Mouse (Mus musculus): ENCODE data around the gene Nphs2. TPM values are rescaled to one million over a fixed set of nuclear protein-coding genes. Genes with fewer than 3 reads are reported as not detected.
A peak's percentile ranks its signal among the peaks of the same experiment; 100 is the strongest.

The Nphs2 gene
- total and polyA plus RNA-seq, 2 experiments from 2014 or later: 0.04 TPM; not detected in 1

DNA sequence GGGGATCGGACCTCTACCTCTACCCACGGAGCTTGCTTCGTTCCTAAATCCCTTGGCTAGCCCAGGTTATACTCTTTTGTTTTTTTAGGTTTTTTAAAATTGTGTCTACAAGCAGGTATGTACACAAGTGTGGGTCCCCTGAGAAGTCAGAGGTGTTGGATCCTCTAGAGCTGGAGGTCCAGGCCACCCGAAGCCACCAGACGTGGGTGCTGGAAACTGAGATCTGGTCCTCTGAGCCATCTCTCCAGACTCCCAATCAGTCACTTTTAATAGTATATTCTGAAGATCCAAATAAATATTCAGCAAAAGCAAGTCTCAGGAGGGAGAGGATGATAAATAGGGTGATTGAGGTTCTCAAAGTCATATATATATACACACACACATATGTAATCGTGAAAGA, 20.5 kb upstream of the Nphs2 start:
- no peak overlapping the region for H3K9ac ChIP-seq (replicated peaks; ENCODE audit: low read depth, low read length)
- ATAC-seq (ENCODE audit: insufficient read depth, low read depth) (no peak), DNase-seq (ENCODE audit: low spot score) (no peak)
- no peaks in the 10 kb centered on the region for H3K4me1 ChIP-seq (ENCODE audit: control insufficient read depth, insufficient read depth)
- H3K4me3 ChIP-seq (ENCODE audit: low read depth, low read length): no peak overlapping the region
- no peak overlapping the region for H3K27ac ChIP-seq (ENCODE audit: low read depth)
- 93% methylated on average over 6 of the region's 6 CpGs for whole genome bisulfite sequencing
- no peaks in the 10 kb centered on the region for H3K36me3 ChIP-seq (replicated peaks; ENCODE audit: control insufficient read depth, insufficient read depth, low read length)
- no peaks in the 10 kb centered on the region for H3K27me3 ChIP-seq (ENCODE audit: control insufficient read depth, insufficient read depth, low read length)
- H3K9me3 ChIP-seq (replicated peaks; ENCODE audit: control insufficient read depth, low read length): no peaks in the 10 kb centered on the region
- TF ChIP-seq CTCF (IDR thresholded peaks at IDR 0.05; ENCODE audit: low read depth) (no peak), EP300 (IDR thresholded peaks at IDR 0.05; ENCODE audit: low read depth) (no peak)
- no peak overlapping the region for H3K4me2 ChIP-seq (ENCODE audit: low read depth, low read length)

DNA sequence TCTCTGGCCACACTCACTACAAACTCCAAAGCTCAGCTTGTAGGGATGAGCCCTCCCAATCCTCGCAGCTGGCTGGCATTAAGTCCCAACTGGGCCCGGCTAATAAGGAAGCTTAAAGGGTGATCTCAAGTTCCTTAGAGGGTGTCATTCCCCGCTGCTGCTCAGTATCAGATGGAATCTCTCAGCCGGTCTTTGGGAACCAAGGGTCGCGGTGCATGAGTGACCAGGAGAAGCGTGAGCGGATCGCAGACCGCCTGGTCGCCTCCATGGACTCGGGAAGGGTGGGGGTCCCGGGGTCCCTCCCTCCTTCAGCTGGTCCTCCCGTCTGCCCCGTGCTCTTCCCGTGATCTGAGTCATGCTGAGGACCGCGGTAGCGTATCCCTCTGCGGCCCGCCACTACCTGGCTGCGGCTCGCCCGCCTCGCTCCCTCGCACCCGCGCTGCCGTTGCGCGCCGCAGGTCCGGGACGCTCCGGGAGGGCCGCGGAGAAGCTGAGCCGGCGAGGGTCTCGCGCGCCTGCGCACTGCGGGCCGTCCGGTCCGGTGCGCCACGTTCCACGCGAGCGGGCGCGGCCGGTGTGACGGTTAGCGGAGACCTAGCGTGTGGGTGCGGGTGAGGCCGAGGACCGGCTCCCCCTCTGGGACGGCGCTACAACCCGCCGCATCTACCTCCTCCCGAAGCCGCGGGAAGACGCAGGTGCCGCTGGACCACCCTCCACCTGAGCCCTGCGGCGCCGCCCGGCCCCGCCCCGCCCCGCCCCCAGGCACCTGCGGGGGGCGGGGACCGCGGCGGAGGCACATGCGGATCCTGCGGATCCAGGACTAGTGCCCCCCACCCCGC, 7.4 kb upstream of the Nphs2 start, which contains the start of gene Tdrd5:
Gene Tdrd5 (minus strand): TSS at position 754 of the 839 bp plus-strand sequence.
- TF ChIP-seq CTCF (IDR thresholded peaks at IDR 0.05; ENCODE audit: low read depth) (no peak), EP300 (IDR thresholded peaks at IDR 0.05; ENCODE audit: low read depth) (no peak)
- H3K27ac ChIP-seq (ENCODE audit: low read depth): no peak within 1 kb of the TSS
- no peak within 1 kb of the TSS; the same call in 1 of the 2 replicates for H3K9ac ChIP-seq (replicated peaks; ENCODE audit: low read depth, low read length)
- DNase-seq (ENCODE audit: low spot score): no peak
- H3K9me3 ChIP-seq (replicated peaks; ENCODE audit: control insufficient read depth, low read length): no peaks in the 10 kb centered on the region
- H3K27me3 ChIP-seq (ENCODE audit: control insufficient read depth, insufficient read depth, low read length): peaks cover 41% of the 10 kb centered on the region
- peak; percentile 39 for ATAC-seq (ENCODE audit: insufficient read depth, low read depth)
- no peaks in the 10 kb centered on the region for H3K36me3 ChIP-seq (replicated peaks; ENCODE audit: control insufficient read depth, insufficient read depth, low read length)
- H3K4me1 ChIP-seq (ENCODE audit: control insufficient read depth, insufficient read depth): peaks cover 4% of the 10 kb centered on the region; the same call in 1 of the 2 replicates
- peak within 1 kb of the TSS; percentile 58 for H3K4me3 ChIP-seq (ENCODE audit: low read depth, low read length)
- peak within 1 kb of the TSS; percentile 94 for H3K4me2 ChIP-seq (ENCODE audit: low read depth, low read length)
- WGBS: under 1% methylated on average over 74 of the region's 85 CpGs

DNA sequence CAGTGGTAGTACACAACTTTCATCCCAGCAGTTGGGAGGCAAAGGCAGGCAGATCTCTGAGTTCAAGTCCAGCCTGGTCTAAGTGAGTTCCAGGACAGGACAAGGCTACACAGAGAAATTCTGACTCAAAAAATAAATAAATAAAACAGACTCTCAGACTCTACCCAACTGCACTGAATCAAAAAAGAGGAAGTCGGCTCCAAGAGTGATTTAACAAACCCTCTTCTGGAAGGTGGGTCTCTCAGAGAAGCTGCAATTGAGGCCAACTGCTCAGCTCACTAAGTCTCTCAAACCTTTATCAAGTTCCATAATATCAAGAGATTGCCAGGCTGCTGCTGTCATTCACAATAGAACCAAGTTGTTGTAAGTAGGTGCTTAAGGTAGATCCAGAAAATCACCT, 1.9 kb upstream of the Nphs2 start:
- Histone ChIP-seq H3K9me3 (replicated peaks; ENCODE audit: control insufficient read depth, low read length) (no peaks in the 10 kb centered on the region), H3K27ac (ENCODE audit: low read depth) (no peak overlapping the region), H3K27me3 (ENCODE audit: control insufficient read depth, insufficient read depth, low read length) (peaks cover 49% of the 10 kb centered on the region), H3K4me3 (ENCODE audit: low read depth, low read length) (no peak overlapping the region), H3K9ac (replicated peaks; ENCODE audit: low read depth, low read length) (no peak overlapping the region), H3K4me2 (ENCODE audit: low read depth, low read length) (no peak overlapping the region), H3K36me3 (replicated peaks; ENCODE audit: control insufficient read depth, insufficient read depth, low read length) (no peaks in the 10 kb centered on the region), H3K4me1 (ENCODE audit: control insufficient read depth, insufficient read depth) (peaks cover under 1% of the 10 kb centered on the region; the same call in 1 of the 2 replicates)
- TF ChIP-seq CTCF (IDR thresholded peaks at IDR 0.05; ENCODE audit: low read depth) (no peak), EP300 (IDR thresholded peaks at IDR 0.05; ENCODE audit: low read depth) (no peak)
- 57% methylated on average over 1 of the region's 1 CpGs for WGBS
- ATAC-seq (ENCODE audit: insufficient read depth, low read depth) (no peak), DNase-seq (ENCODE audit: low spot score) (no peak)

- no peaks in the 10 kb centered on the region for H3K9me3 ChIP-seq (replicated peaks; ENCODE audit: control insufficient read depth, low read length)
- no peak overlapping the region for H3K4me3 ChIP-seq (ENCODE audit: low read depth, low read length)
- H3K36me3 ChIP-seq (replicated peaks; ENCODE audit: control insufficient read depth, insufficient read depth, low read length): no peaks in the 10 kb centered on the region
- no peak overlapping the region for H3K9ac ChIP-seq (replicated peaks; ENCODE audit: low read depth, low read length)
- H3K27me3 ChIP-seq (ENCODE audit: control insufficient read depth, insufficient read depth, low read length): no peaks in the 10 kb centered on the region
- no peak for DNase-seq (ENCODE audit: low spot score)
- H3K4me2 ChIP-seq (ENCODE audit: low read depth, low read length): no peak overlapping the region
- ATAC-seq (ENCODE audit: insufficient read depth, low read depth): no peak
- H3K27ac ChIP-seq (ENCODE audit: low read depth): no peak overlapping the region
- TF ChIP-seq CTCF (IDR thresholded peaks at IDR 0.05; ENCODE audit: low read depth): no peak
- TF ChIP-seq EP300 (IDR thresholded peaks at IDR 0.05; ENCODE audit: low read depth): no peak
- WGBS: 78% methylated on average over 9 of the region's 9 CpGs
- no peaks in the 10 kb centered on the region for H3K4me1 ChIP-seq (ENCODE audit: control insufficient read depth, insufficient read depth)
Observed at GRCm38 (mm10) chr1:156323126-156323525, 12.6 kb downstream of the Nphs2 start.

GRCm38 (mm10) chr1:156340847-156341246, 30.3 kb downstream of the Nphs2 start:
- H3K27me3 ChIP-seq (ENCODE audit: control insufficient read depth, insufficient read depth, low read length): no peaks in the 10 kb centered on the region
- H3K4me1 ChIP-seq (ENCODE audit: control insufficient read depth, insufficient read depth): no peaks in the 10 kb centered on the region
- H3K4me2 ChIP-seq (ENCODE audit: low read depth, low read length): no peak overlapping the region
- H3K9ac ChIP-seq (replicated peaks; ENCODE audit: low read depth, low read length): no peak overlapping the region
- 69% methylated on average over 4 of the region's 4 CpGs for WGBS
- TF ChIP-seq EP300 (IDR thresholded peaks at IDR 0.05; ENCODE audit: low read depth) (no peak), CTCF (IDR thresholded peaks at IDR 0.05; ENCODE audit: low read depth) (no peak)
- no peaks in the 10 kb centered on the region for H3K36me3 ChIP-seq (replicated peaks; ENCODE audit: control insufficient read depth, insufficient read depth, low read length)
- H3K27ac ChIP-seq (ENCODE audit: low read depth): no peak overlapping the region
- H3K9me3 ChIP-seq (replicated peaks; ENCODE audit: control insufficient read depth, low read length): peaks cover 6% of the 10 kb centered on the region; the same call in 1 of the 2 replicates
- H3K4me3 ChIP-seq (ENCODE audit: low read depth, low read length): no peak overlapping the region
- no peak for DNase-seq (ENCODE audit: low spot score)
- no peak for ATAC-seq (ENCODE audit: insufficient read depth, low read depth)
